Mouse (Mus musculus) forebrain, embryonic 15.5 days (tissue): ENCODE data around the gene Spem1. TPM values are rescaled to one million over a fixed set of nuclear protein-coding genes. Genes with fewer than 3 reads are reported as not detected.

ENCODE experiments used
- ATAC-seq: fragments of 200-750 bp; cut with Nextera tagmentation; replicated peaks from 2 replicates; pipeline ENCODE4 v1.8.0; 2017; ENCODE audit warnings: mild to moderate bottlenecking, moderate TSS enrichment, moderate library complexity
- H3K27ac ChIP-seq: fragments of 300-500 bp; sonication (generic); replicated peaks from 2 replicates; pipeline ENCODE4 v1.5.1; 2015; ENCODE audit warnings: mild to moderate bottlenecking, inconsistent platforms
- H3K27me3 ChIP-seq: fragments of 300-500 bp; sonication (generic); 2 replicates; pipeline ENCODE4 v1.6.1; 2015; ENCODE audit warnings: inconsistent platforms
- H3K36me3 ChIP-seq: fragments of 300-500 bp; sonication (generic); 2 replicates; pipeline ENCODE4 v1.6.1; 2015; ENCODE audit warnings: mild to moderate bottlenecking, inconsistent platforms
- H3K4me1 ChIP-seq: fragments of 300-500 bp; sonication (generic); 2 replicates; pipeline ENCODE4 v1.6.1; 2015; ENCODE audit warnings: inconsistent platforms
- H3K4me2 ChIP-seq: fragments of 300-500 bp; sonication (generic); replicated peaks from 2 replicates; pipeline ENCODE4 v1.6.1; 2015; ENCODE audit warnings: mild to moderate bottlenecking, inconsistent platforms
- H3K4me3 ChIP-seq: fragments of 300-500 bp; sonication (generic); 2 replicates; pipeline ENCODE4 v1.5.1; 2015; ENCODE audit warnings: mild to moderate bottlenecking, inconsistent platforms
- H3K9ac ChIP-seq: fragments of 300-500 bp; sonication (generic); replicated peaks from 2 replicates; pipeline ENCODE4 v1.6.1; 2015; ENCODE audit warnings: mild to moderate bottlenecking, inconsistent platforms
- H3K9me3 ChIP-seq: fragments of 300-500 bp; sonication (generic); 2 replicates; pipeline ENCODE4 v1.6.1; 2016; ENCODE audit warnings: inconsistent platforms
- WGBS: fragments of 180-500 bp; shearing (Covaris S2); methylation state at CpG from one replicate; pipeline ENCODE4 v1.1.7; 2015; ENCODE audit warnings: mixed read lengths; 5-methylcytosine and 5-hydroxymethylcytosine counted together
- polyA plus RNA-seq: library from polyadenylated mRNA; unstranded; fragments of >200 nt; fragmentation: Nextera tagmentation; extraction: Ambion mirVana; gene quantifications from 2 replicates; pipeline ENCODE4 v1.2.1, GENCODE M21; 2015

Gene Spem1
- polyA plus RNA-seq, 1 experiment from 2014 or later = 0.33 TPM

DNA sequence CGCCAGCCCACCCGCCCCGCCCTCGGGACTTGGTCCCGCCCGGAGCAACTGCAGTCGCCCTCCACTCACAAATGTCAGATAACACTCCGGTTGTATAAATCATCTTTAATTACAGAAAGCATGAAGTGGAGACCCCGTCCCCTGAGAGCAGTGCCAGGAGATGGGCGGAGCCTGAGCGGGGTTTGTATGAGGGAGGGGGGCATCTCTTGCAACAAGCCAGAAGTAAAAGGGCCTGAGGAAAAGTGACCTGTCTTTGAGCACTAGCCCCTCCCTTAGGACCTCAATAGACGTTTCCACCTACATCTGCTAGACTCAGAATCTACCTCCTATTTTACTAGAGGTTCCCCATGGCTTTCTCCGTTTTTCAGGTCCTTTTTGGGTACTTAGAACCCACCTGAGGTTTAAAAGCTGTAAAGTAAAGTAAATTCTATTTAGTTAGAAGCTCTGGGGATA, 26.0 kb downstream of the Spem1 start:
- WGBS = 2% methylated on average over 13 of the region's 13 CpGs
- H3K27ac ChIP-seq = no peak overlapping the region

DNA sequence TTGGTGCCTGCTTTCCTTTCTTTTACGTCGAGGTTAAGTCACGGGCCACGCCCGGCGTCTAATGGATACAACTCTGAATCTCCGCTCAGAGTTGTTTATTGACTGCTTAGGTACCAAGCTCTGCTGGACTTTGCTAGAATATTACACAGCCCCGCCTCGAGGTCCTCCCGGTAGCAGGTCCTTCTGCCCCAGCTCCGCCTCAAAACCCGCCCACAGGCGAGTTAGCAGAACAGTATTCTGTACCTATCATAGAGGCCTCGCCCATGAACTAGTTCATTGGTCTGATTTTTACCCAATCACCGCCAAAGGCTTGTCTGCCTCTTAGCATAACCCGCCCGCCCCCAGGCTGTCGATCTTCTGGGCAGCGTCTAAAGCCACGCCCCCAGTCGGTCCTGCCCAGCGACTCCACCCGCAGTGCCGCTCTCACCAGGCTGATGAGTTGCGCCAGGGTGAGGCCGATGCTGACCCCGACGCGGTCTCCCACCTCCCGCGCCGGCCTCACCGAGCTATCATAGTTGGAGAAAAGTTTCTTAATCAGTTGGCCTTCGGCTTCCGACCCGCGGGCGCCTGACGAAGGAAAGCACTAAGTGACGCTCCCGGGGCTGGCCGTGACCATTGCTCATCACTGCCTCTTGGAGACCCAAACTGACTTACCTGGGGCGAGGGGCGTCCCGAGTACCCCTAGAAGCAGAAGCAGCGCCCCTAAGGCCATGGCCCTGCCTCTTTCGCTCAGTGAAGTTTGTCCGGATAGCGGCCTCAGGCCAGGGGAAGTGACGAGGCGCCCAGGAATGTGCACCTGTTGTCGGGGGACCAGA, 26.6 kb downstream of the Spem1 start, which contains the start of gene Chrnb1:
Gene Chrnb1 (minus strand): TSS at position 776 of the 815 bp plus-strand sequence.
- ATAC-seq = peak; percentile 95
- Histone ChIP-seq H3K27me3 (peaks cover 7% of the 10 kb centered on the region; the same call in 1 of the 2 replicates), H3K9me3 (no peaks in the 10 kb centered on the region), H3K4me1 (peaks cover 29% of the 10 kb centered on the region), H3K4me2 (peak within 1 kb of the TSS; percentile 75), H3K4me3 (peak within 1 kb of the TSS; percentile 44), H3K36me3 (no peaks in the 10 kb centered on the region), H3K9ac (peak within 1 kb of the TSS; percentile 42), H3K27ac (no peak within 1 kb of the TSS)
- 2% methylated on average over 52 of the region's 52 CpGs for WGBS

More for the DNA sequence above, 26.0 kb downstream of the Spem1 start:
- Histone ChIP-seq H3K4me3 (peak overlapping the region; percentile 44), H3K27me3 (peaks cover 7% of the 10 kb centered on the region; the same call in 1 of the 2 replicates), H3K9ac (no peak overlapping the region), H3K36me3 (no peaks in the 10 kb centered on the region), H3K4me1 (peaks cover 29% of the 10 kb centered on the region), H3K4me2 (peak overlapping the region; percentile 75), H3K9me3 (no peaks in the 10 kb centered on the region)
- ATAC-seq = no peak

DNA sequence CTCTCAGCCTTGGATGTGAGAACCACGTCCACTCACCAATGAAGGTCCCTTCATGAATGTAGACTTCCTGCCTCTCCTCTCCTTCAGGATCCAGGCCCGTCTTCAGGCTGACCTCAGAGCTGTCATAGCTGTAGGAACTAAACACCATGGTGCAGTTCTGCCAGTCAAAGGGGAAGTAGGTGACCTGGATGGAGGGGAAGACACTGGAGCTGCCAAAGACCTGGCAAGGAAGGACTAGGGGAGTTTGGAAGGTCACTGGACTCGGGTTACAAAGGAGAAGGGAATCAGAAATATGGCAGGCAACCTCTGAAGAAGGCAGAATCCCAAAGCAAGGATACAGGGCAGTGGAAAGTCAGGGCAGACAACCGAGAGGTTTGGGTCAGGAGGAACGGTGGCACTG, 28.6 kb downstream of the Spem1 start:
- no peak overlapping the region for H3K9ac ChIP-seq
- no peak overlapping the region for H3K4me3 ChIP-seq
- H3K27me3 ChIP-seq = peaks cover 7% of the 10 kb centered on the region; the same call in 1 of the 2 replicates
- H3K9me3 ChIP-seq = no peaks in the 10 kb centered on the region
- H3K27ac ChIP-seq = no peak overlapping the region
- no peaks in the 10 kb centered on the region for H3K36me3 ChIP-seq
- peaks cover 13% of the 10 kb centered on the region for H3K4me1 ChIP-seq
- 61% methylated on average over 5 of the region's 5 CpGs for WGBS
- H3K4me2 ChIP-seq = no peak overlapping the region
- ATAC-seq = no peak

DNA sequence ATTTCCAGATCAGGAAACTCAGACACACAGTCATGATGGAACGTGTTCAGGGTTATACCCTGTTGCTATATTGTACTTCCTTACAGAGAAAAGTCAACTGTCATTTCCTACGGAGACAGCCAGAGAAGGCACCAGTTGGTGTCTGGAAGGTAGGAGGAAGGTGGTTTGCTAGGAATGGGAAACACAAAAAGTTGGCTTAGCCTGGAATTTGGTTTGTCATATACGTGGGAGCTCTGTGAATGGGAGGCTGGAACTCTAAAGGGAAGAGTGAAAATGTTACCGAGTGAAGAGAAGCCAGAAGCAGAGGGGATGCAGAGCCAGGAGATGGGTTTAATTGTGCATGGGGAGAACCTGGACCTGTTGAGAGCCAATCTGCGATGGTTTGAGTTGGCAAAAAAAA, 30.6 kb downstream of the Spem1 start:
- H3K9me3 ChIP-seq = no peaks in the 10 kb centered on the region
- ATAC-seq = no peak
- H3K36me3 ChIP-seq = no peaks in the 10 kb centered on the region
- no peak overlapping the region for H3K4me2 ChIP-seq
- no peak overlapping the region for H3K27ac ChIP-seq
- no peak overlapping the region for H3K9ac ChIP-seq
- peaks cover 7% of the 10 kb centered on the region; the same call in 1 of the 2 replicates for H3K27me3 ChIP-seq
- 71% methylated on average over 5 of the region's 5 CpGs for WGBS
- H3K4me3 ChIP-seq = no peak overlapping the region
- peaks cover 13% of the 10 kb centered on the region for H3K4me1 ChIP-seq

DNA sequence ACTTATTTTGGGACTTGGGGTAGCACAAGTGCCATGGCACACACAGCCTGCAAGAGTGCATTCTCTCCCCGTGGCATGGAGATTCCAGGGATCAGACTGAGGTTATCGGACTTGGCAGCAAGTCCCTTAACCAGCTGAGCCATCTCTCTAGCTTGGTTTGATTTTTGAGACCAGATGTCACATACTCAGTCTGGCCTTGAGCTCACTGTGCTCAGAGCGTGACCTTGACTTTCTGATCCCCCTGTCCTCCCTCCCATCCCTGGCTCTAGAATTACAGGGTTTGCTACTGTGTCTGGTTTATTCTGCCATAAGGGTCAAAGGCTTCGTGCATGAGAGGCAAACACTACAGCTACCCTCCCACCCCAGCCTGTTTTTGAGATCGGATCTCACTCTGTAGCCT, 32.5 kb downstream of the Spem1 start:
- Histone ChIP-seq H3K9me3 (no peaks in the 10 kb centered on the region), H3K36me3 (no peaks in the 10 kb centered on the region), H3K4me1 (no peaks in the 10 kb centered on the region), H3K27ac (no peak overlapping the region), H3K27me3 (peaks cover 5% of the 10 kb centered on the region; the same call in 1 of the 2 replicates), H3K9ac (no peak overlapping the region), H3K4me2 (no peak overlapping the region), H3K4me3 (no peak overlapping the region)
- 75% methylated on average over 5 of the region's 5 CpGs for WGBS
- no peak for ATAC-seq

DNA sequence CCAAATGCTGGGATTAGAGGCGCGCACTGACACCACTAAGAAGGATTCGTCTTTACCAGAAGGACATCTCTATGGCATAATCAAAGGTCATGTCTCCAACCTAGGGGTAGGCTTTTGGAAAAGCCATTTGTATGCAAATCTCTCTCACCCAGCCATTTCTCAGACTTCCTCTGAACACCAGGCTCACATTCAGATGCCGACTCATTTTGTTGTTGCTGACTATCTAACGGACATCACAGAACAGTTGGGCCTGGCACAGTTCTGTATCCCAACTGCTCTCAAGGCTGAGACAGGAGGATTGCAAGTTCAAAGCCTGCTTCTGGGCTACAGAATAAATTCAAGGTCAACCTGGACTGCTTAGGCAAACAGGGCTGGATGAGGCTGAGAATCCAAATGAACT, 34.7 kb downstream of the Spem1 start:
- Histone ChIP-seq H3K36me3 (no peaks in the 10 kb centered on the region), H3K4me3 (no peak overlapping the region), H3K4me1 (no peaks in the 10 kb centered on the region), H3K27ac (no peak overlapping the region), H3K27me3 (no peaks in the 10 kb centered on the region), H3K9ac (no peak overlapping the region), H3K4me2 (no peak overlapping the region), H3K9me3 (no peaks in the 10 kb centered on the region)
- no peak for ATAC-seq
- WGBS = 89% methylated on average over 5 of the region's 5 CpGs

DNA sequence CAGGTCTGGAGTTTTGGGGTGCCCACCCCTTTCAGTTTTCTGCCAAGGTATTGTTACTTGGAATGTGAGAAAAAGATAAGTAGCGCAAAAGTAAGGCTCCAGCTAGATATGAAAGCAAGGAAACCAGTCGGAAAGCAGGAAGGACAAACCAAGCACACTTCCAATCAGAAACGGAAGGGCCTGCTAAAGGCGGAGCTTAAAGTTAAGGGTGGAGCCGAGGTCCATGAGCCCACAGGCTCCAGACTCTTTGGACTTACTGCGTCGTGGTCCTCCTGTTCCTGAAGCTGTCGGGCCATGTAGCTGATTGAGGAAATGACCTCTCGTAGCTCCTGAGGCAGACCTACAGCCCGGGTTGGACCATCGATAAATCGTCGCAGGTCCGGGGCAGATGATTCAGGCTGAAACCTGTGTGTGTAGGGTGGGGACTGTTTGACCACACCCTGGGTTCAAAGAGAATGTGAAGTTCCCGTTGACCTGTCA, 37.1 kb downstream of the Spem1 start:
- no peak overlapping the region for H3K4me2 ChIP-seq
- 44% methylated on average over 15 of the region's 15 CpGs for WGBS

DNA sequence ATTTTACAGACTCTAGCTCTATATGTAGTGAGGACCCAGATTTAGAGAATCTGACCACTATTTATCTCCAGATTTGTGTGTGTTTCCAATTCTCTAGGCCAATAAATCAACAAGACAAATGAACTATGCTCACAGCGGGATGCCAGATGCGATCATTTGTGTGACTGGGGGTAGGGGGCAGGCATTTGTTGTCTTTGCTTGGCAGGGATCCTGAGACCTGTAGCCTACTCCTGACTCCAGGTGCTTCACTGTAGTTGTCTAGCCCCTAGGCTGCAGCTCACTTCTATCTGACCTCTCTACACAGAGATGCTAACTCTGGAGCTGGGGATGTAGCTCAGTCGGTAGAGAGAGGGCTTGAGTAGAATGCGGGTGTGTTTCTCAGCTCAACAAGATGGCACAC, 40.2 kb downstream of the Spem1 start:
- whole genome bisulfite sequencing = 41% methylated on average over 4 of the region's 4 CpGs
- Histone ChIP-seq H3K27me3 (no peaks in the 10 kb centered on the region), H3K36me3 (peaks cover 6% of the 10 kb centered on the region), H3K4me2 (no peak overlapping the region), H3K27ac (no peak overlapping the region), H3K4me1 (no peaks in the 10 kb centered on the region), H3K9me3 (no peaks in the 10 kb centered on the region), H3K9ac (no peak overlapping the region), H3K4me3 (no peak overlapping the region)
- no peak for ATAC-seq

More for the DNA sequence above, 37.1 kb downstream of the Spem1 start:
- H3K27ac ChIP-seq = no peak overlapping the region
- H3K9me3 ChIP-seq = no peaks in the 10 kb centered on the region
- no peak overlapping the region for H3K9ac ChIP-seq
- no peaks in the 10 kb centered on the region for H3K36me3 ChIP-seq
- H3K4me1 ChIP-seq = no peaks in the 10 kb centered on the region
- no peak for ATAC-seq
- H3K27me3 ChIP-seq = no peaks in the 10 kb centered on the region
- H3K4me3 ChIP-seq = no peak overlapping the region

DNA sequence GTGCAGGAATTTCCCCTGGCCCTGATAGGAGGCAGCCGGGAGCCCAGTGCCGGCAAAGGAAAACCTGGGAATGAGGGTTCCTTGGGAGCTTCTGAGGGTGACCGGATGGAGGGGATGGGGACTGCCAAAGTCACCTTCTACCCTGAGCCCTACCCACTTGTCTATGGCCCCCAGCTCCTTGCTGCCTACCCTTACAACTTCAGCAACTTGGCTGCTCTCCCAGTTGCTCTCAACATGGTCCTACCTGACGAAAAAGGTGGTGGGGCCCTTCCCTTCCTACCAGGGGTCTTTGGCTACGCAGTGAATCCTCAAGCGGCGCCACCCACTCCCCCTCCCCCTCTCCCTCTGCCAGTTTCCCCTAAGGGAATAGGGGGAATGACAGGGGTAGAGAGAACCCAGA, 43.0 kb downstream of the Spem1 start:
- Histone ChIP-seq H3K36me3 (peaks cover 8% of the 10 kb centered on the region), H3K9me3 (no peaks in the 10 kb centered on the region), H3K9ac (no peak overlapping the region), H3K4me1 (no peaks in the 10 kb centered on the region), H3K4me3 (no peak overlapping the region), H3K27ac (no peak overlapping the region), H3K4me2 (no peak overlapping the region), H3K27me3 (no peaks in the 10 kb centered on the region)
- 59% methylated on average over 7 of the region's 7 CpGs for WGBS
- no peak for ATAC-seq

DNA sequence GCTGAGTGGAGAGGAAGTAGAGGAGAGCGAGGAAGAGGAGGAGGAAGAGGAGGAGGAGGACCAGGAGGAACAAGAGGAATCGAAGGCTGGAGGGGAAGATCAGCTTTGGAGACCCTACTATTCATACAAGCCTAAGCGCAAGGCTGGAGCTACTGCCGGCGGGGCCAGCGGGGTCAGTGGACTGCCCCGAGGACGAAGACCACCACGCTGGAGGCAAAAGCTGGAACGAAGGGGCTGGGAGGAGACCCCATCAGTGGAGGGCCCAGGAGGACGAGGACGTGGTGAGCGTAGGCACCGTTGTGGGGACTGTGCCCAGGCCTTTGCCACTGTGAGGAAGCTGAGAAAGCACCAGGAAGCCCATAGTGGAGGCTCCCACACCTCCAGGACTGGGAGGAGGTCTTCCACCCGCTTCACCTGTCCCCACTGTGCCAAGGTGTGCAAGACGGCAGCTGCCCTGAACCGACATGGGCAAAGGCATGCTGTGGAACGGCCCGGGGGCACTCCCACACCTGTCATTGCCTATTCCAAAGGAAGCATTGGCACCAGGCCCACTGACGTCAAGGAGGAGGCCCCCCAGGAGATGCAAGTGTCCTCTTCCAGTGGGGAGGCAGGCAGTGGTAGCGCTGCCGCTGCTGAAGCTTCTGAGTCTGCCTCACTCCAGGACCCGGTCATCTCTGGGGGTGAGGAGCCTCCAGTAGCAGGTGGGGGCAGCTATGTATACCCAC, 43.6 kb downstream of the Spem1 start:
- Histone ChIP-seq H3K4me2 (no peak overlapping the region), H3K9ac (no peak overlapping the region), H3K9me3 (no peaks in the 10 kb centered on the region), H3K27me3 (no peaks in the 10 kb centered on the region), H3K4me1 (no peaks in the 10 kb centered on the region), H3K4me3 (no peak overlapping the region), H3K36me3 (peaks cover 8% of the 10 kb centered on the region), H3K27ac (no peak overlapping the region)
- no peak for ATAC-seq
- WGBS = 71% methylated on average over 23 of the region's 23 CpGs

DNA sequence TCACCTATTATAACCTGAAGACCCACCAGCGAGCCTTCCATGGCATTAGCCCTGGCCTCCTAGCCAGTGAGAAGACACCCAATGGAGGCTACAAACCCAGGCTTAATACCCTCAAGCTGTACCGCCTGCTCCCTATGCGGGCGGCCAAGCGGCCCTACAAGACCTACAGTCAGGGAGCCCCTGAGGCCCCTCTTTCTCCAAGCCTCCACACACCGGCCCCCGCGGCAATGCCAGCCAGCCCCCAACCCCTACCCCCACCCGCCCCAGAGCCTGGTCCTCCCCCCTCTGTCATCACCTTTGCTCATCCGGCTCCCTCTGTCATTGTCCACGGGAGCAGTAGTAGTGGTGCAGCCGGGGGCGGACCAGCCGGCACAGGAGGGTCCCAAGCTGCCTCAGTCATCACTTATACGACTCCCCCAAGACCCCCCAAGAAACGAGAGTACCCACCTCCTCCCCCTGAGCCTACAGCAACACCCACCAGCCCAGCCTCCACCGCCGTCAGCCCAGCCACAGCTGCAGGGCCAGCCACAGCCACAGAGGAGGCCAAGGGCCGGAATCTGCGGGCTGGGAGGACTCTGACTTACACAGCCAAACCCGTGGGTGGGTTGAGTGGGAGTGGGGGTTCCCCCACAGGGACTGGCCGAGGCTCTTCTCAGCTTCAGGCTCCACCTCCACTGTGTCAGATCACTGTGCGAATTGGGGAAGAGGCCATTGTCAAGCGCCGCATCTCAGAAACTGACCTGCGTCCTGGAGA, 44.3 kb downstream of the Spem1 start:
- Histone ChIP-seq H3K4me3 (no peak overlapping the region), H3K9me3 (no peaks in the 10 kb centered on the region), H3K27ac (no peak overlapping the region), H3K4me2 (no peak overlapping the region), H3K27me3 (no peaks in the 10 kb centered on the region), H3K36me3 (peaks cover 8% of the 10 kb centered on the region), H3K9ac (no peak overlapping the region), H3K4me1 (no peaks in the 10 kb centered on the region)
- WGBS = 65% methylated on average over 26 of the region's 26 CpGs
- 0 out of 2 replicates have a peak, but pooled peaks have one; percentile 41 for ATAC-seq
